Mouse (Mus musculus) myocyte (in vitro differentiated cells): ENCODE data around the gene Stat3. TPM values are rescaled to one million over a fixed set of nuclear protein-coding genes. Genes with fewer than 3 reads are reported as not detected.

ENCODE experiments used
- H3K27me3 ChIP-seq: one replicate; pipeline ENCODE4 v1.6.1; 2011; ENCODE audit not compliant: control insufficient read depth, insufficient read depth, insufficient read length
- H3K36me3 ChIP-seq: one replicate; pipeline ENCODE4 v1.6.1; 2011; ENCODE audit not compliant: control insufficient read depth, insufficient read depth
- H3K4me2 ChIP-seq: one replicate; pipeline ENCODE4 v1.6.1; 2011; ENCODE audit warnings: low read depth, control low read depth
- H3K4me3 ChIP-seq: one replicate; pipeline ENCODE4 v1.5.1; 2011; ENCODE audit warnings: mild to moderate bottlenecking, control low read depth, moderate library complexity
- H3K79me2 ChIP-seq: one replicate; pipeline ENCODE4 v1.6.1; 2011; ENCODE audit not compliant: control insufficient read depth, insufficient read depth
- H3ac ChIP-seq: one replicate; pipeline ENCODE4 v1.6.1; 2011; ENCODE audit not compliant: control insufficient read depth, insufficient read length
- CEBPB ChIP-seq: IDR thresholded peaks from 2 replicates; pipeline ENCODE4 v1.6.1; 2011; ENCODE audit warnings: mild to moderate bottlenecking, moderate library complexity; ENCODE audit not compliant: poor library complexity, insufficient read depth, severe bottlenecking
- E2F4 ChIP-seq: IDR thresholded peaks from one replicate; pipeline ENCODE4 v1.6.1; 2011; ENCODE audit warnings: mild to moderate bottlenecking, control low read depth, moderate library complexity; ENCODE audit not compliant: insufficient read depth
- MAX ChIP-seq: IDR thresholded peaks from one replicate; pipeline ENCODE4 v1.6.1; 2011; ENCODE audit warnings: low read depth, mild to moderate bottlenecking, control low read depth
- MYOD1 ChIP-seq, 3 experiments: IDR thresholded peaks; one replicate each; pipeline ENCODE4 v1.6.1; 2011; ENCODE audit warnings: control low read depth in 2 of 3, low read depth in 2 of 3, mild to moderate bottlenecking in 2 of 3, moderate library complexity in 1 of 3; ENCODE audit not compliant: insufficient read length in 2 of 3, control insufficient read depth in 1 of 3
- MYOG ChIP-seq, 3 experiments: IDR thresholded peaks; one replicate each; pipeline ENCODE4 v1.6.1; 2011; ENCODE audit warnings: control low read depth in 2 of 3, low read depth in 2 of 3, mild to moderate bottlenecking in 2 of 3; ENCODE audit not compliant: insufficient read length in 2 of 3, control insufficient read depth in 1 of 3, insufficient read depth in 1 of 3
- POLR2A ChIP-seq: IDR thresholded peaks from one replicate; pipeline ENCODE4 v1.6.1; 2011; ENCODE audit warnings: low read depth, mild to moderate bottlenecking, control low read depth, moderate library complexity; ENCODE audit not compliant: insufficient read length
- POLR2AphosphoS2 ChIP-seq: IDR thresholded peaks from one replicate; pipeline ENCODE4 v1.6.1; 2011; ENCODE audit warnings: low read depth, control low read depth; ENCODE audit not compliant: insufficient read length
- REST ChIP-seq: IDR thresholded peaks from one replicate; pipeline ENCODE4 v1.6.1; 2011; ENCODE audit warnings: mild to moderate bottlenecking, control low read depth, moderate library complexity; ENCODE audit not compliant: insufficient read depth, insufficient read length
- SRF ChIP-seq: IDR thresholded peaks from one replicate; pipeline ENCODE4 v1.6.1; 2011; ENCODE audit warnings: low read depth; ENCODE audit not compliant: control insufficient read depth, insufficient read length
- TCF12 ChIP-seq: IDR thresholded peaks from one replicate; pipeline ENCODE4 v1.6.1; 2011; ENCODE audit warnings: mild to moderate bottlenecking, control low read depth; ENCODE audit not compliant: poor library complexity, insufficient read depth, severe bottlenecking
- TCF3 ChIP-seq: IDR thresholded peaks from one replicate; pipeline ENCODE4 v1.6.1; 2011; ENCODE audit warnings: low read depth, control low read depth; ENCODE audit not compliant: insufficient read length
- USF1 ChIP-seq: IDR thresholded peaks from one replicate; pipeline ENCODE4 v1.6.1; 2011; ENCODE audit warnings: low read depth, mild to moderate bottlenecking, control low read depth, moderate library complexity
- polyA plus RNA-seq: library from polyadenylated mRNA; unstranded; fragments of >200 nt; fragmentation: generic; extraction: Trizol; gene quantifications from one replicate; pipeline ENCODE4 v1.2.1, GENCODE M21; 2012; ENCODE audit warnings: missing spikeins

The Stat3 gene
- polyA plus RNA-seq, 1 experiment = 93.7 TPM

GRCm38 (mm10) chr11:100964901-100965542 lies 25.7 kb upstream of the Stat3 start:
- peak overlapping the region; percentile 81 for H3K4me2 ChIP-seq
- no peaks in the 10 kb centered on the region for H3K36me3 ChIP-seq
- no peaks in the 10 kb centered on the region for H3K27me3 ChIP-seq
- H3ac ChIP-seq = no peak overlapping the region
- H3K79me2 ChIP-seq = peaks cover 99% of the 10 kb centered on the region
- TF ChIP-seq CEBPB (no peak), USF1 (no peak), POLR2AphosphoS2 (no peak), E2F4 (no peak), MAX (no peak), REST (no peak), MYOG (IDR thresholded peaks at IDR 0.05; ENCODE audit: control insufficient read depth in 1 of 3, insufficient read depth in 1 of 3, insufficient read length in 2 of 3, low read depth in 2 of 3) (no peak), TCF3 (no peak)
- H3K4me3 ChIP-seq = no peak overlapping the region

- Histone ChIP-seq H3K79me2 (peaks cover 99% of the 10 kb centered on the region), H3K27me3 (no peaks in the 10 kb centered on the region), H3K36me3 (no peaks in the 10 kb centered on the region), H3ac (no peak overlapping the region), H3K4me2 (peak overlapping the region; percentile 81), H3K4me3 (no peak overlapping the region)
- TF ChIP-seq REST (no peak), MYOD1 (IDR thresholded peaks at IDR 0.05; ENCODE audit: control insufficient read depth in 1 of 3, insufficient read length in 2 of 3, low read depth in 2 of 3) (no peak), E2F4 (no peak), MYOG (IDR thresholded peaks at IDR 0.05; ENCODE audit: control insufficient read depth in 1 of 3, insufficient read depth in 1 of 3, insufficient read length in 2 of 3, low read depth in 2 of 3) (no peak), MAX (no peak), TCF3 (no peak), CEBPB (no peak), USF1 (no peak), POLR2AphosphoS2 (no peak), TCF12 (no peak)
Observed at GRCm38 (mm10) chr11:100964180-100964579, 24.8 kb upstream of the Stat3 start.

GRCm38 (mm10) chr11:100963647-100964046 lies 24.3 kb upstream of the Stat3 start:
- Histone ChIP-seq H3K79me2 (peaks cover 99% of the 10 kb centered on the region), H3ac (no peak overlapping the region), H3K27me3 (no peaks in the 10 kb centered on the region), H3K36me3 (no peaks in the 10 kb centered on the region), H3K4me2 (peak overlapping the region; percentile 81), H3K4me3 (no peak overlapping the region)
- TF ChIP-seq MYOD1 (IDR thresholded peaks at IDR 0.05; ENCODE audit: control insufficient read depth in 1 of 3, insufficient read length in 2 of 3, low read depth in 2 of 3) = no peak
- peak; percentile 11 for TF ChIP-seq POLR2A
- peak; percentile 44 for TF ChIP-seq POLR2AphosphoS2

- TF ChIP-seq MAX (no peak), SRF (no peak), MYOD1 (IDR thresholded peaks at IDR 0.05; ENCODE audit: control insufficient read depth in 1 of 3, insufficient read length in 2 of 3, low read depth in 2 of 3) (peak in 1 of 3 experiments; percentile 36), CEBPB (no peak), POLR2AphosphoS2 (no peak), TCF3 (no peak), POLR2A (peak; percentile 5)
- Histone ChIP-seq H3K4me2 (peak overlapping the region; percentile 81), H3K36me3 (peaks cover 8% of the 10 kb centered on the region), H3ac (no peak overlapping the region), H3K27me3 (no peaks in the 10 kb centered on the region), H3K4me3 (no peak overlapping the region), H3K79me2 (peaks cover 94% of the 10 kb centered on the region)
Observed at GRCm38 (mm10) chr11:100962371-100962911, 23.1 kb upstream of the Stat3 start.

GRCm38 (mm10) chr11:100960540-100960939 lies 21.2 kb upstream of the Stat3 start:
- no peaks in the 10 kb centered on the region for H3K27me3 ChIP-seq
- peaks cover 27% of the 10 kb centered on the region for H3K36me3 ChIP-seq
- no peak overlapping the region for H3K4me3 ChIP-seq
- H3K4me2 ChIP-seq = peak overlapping the region; percentile 3
- H3ac ChIP-seq = no peak overlapping the region
- TF ChIP-seq POLR2AphosphoS2 = peak; percentile 47
- no peak for TF ChIP-seq SRF
- H3K79me2 ChIP-seq = peaks cover 76% of the 10 kb centered on the region
